Mouse (Mus musculus): ENCODE results near the gene Csnk1g1.

GRCm38 (mm10) chr9:65896977-65897376 lies 11.7 kb upstream of the Csnk1g1 start:
- no peak for TF ChIP-seq CTCF (IDR thresholded peaks at IDR 0.05)
- TF ChIP-seq EP300 (IDR thresholded peaks at IDR 0.05), result no peak

Measured in lung, postnatal 0 days (tissue).